Mouse (Mus musculus): ENCODE measurements around the gene Ccm2l. TPM values are rescaled to one million over a fixed set of nuclear protein-coding genes. Genes with fewer than 3 reads are reported as not detected.

Gene Ccm2l
- total RNA-seq, 1 experiment from 2014 or later = 5.4 TPM

GRCm38 (mm10) chr2:153117051-153117486, 51.3 kb downstream of the Ccm2l start:
- peak; percentile 75 to 83 for ATAC-seq (replicated peaks in 1 of 2; ENCODE audit: insufficient read depth in 1 of 2, low FRiP score in 2 of 2, low TSS enrichment in 1 of 2, low read depth in 1 of 2, poor library complexity in 2 of 2, severe bottlenecking in 2 of 2)

GRCm38 (mm10) chr2:153119488-153119887, 53.7 kb downstream of the Ccm2l start:
- ATAC-seq (replicated peaks in 1 of 2; ENCODE audit: insufficient read depth in 1 of 2, low FRiP score in 2 of 2, low TSS enrichment in 1 of 2, low read depth in 1 of 2, poor library complexity in 2 of 2, severe bottlenecking in 2 of 2) = no peak

GRCm38 (mm10) chr2:153120126-153120525, 54.4 kb downstream of the Ccm2l start:
- no peak for ATAC-seq (replicated peaks in 1 of 2; ENCODE audit: insufficient read depth in 1 of 2, low FRiP score in 2 of 2, low TSS enrichment in 1 of 2, low read depth in 1 of 2, poor library complexity in 2 of 2, severe bottlenecking in 2 of 2)

- no peak for ATAC-seq (replicated peaks in 1 of 2; ENCODE audit: insufficient read depth in 1 of 2, low FRiP score in 2 of 2, low TSS enrichment in 1 of 2, low read depth in 1 of 2, poor library complexity in 2 of 2, severe bottlenecking in 2 of 2)
Measured at GRCm38 (mm10) chr2:153121821-153122615, 56.3 kb downstream of the Ccm2l start.

- peak; percentile 31 to 43; a peak in 1 of 4 replicates for ATAC-seq (replicated peaks in 1 of 2; ENCODE audit: insufficient read depth in 1 of 2, low FRiP score in 2 of 2, low TSS enrichment in 1 of 2, low read depth in 1 of 2, poor library complexity in 2 of 2, severe bottlenecking in 2 of 2)
Measured at GRCm38 (mm10) chr2:153122701-153123100, 56.9 kb downstream of the Ccm2l start.

- ATAC-seq (replicated peaks in 1 of 2; ENCODE audit: insufficient read depth in 1 of 2, low FRiP score in 2 of 2, low TSS enrichment in 1 of 2, low read depth in 1 of 2, poor library complexity in 2 of 2, severe bottlenecking in 2 of 2) = peak; percentile 9 to 83; a peak in 2 of 4 replicates
Measured at GRCm38 (mm10) chr2:153125875-153126274, 60.1 kb downstream of the Ccm2l start.

GRCm38 (mm10) chr2:153131019-153131418, 65.3 kb downstream of the Ccm2l start:
- peak; percentile 20 to 33; a peak in 2 of 4 replicates for ATAC-seq (replicated peaks in 1 of 2; ENCODE audit: insufficient read depth in 1 of 2, low FRiP score in 2 of 2, low TSS enrichment in 1 of 2, low read depth in 1 of 2, poor library complexity in 2 of 2, severe bottlenecking in 2 of 2)

Other genes starting within 250 kb of the Ccm2l start
- 11.2 and 11.6 TPM in 2 replicates for gene Bcl2l1, start 234.2 kb upstream of the Ccm2l start, total RNA-seq (2017)
- gene Tpx2, start 218.0 kb upstream of the Ccm2l start, total RNA-seq (2017) = 68.1 and 113 TPM in 2 replicates
- gene Mylk2, start 154.6 kb upstream of the Ccm2l start, total RNA-seq (2017) = not detected in 2 replicates
- gene Foxs1, start 132.7 kb upstream of the Ccm2l start, total RNA-seq (2017) = not detected in 2 replicates
- not detected in 2 replicates for gene Dusp15, start 114.3 kb upstream of the Ccm2l start, total RNA-seq (2017)
- gene Ttll9, start 103.5 kb upstream of the Ccm2l start, total RNA-seq (2017) = not detected in 2 replicates
- gene Pdrg1, start 50.5 kb upstream of the Ccm2l start, total RNA-seq (2017) = 115 and 527 TPM in 2 replicates
- gene Xkr7, start 34.1 kb upstream of the Ccm2l start, total RNA-seq (2017) = 0.50 TPM in 1 of 2 replicates, not detected in the other
- 9.0 and 26.3 TPM in 2 replicates for gene Hck, start 42.5 kb downstream of the Ccm2l start, total RNA-seq (2017)
- 62.0 and 83.4 TPM in 2 replicates for gene Tm9sf4, start 95.3 kb downstream of the Ccm2l start, total RNA-seq (2017)
- 18.2 and 19.4 TPM in 2 replicates for gene Tspyl3, start 159.5 kb downstream of the Ccm2l start, total RNA-seq (2017)
- gene Plagl2, start 175.5 kb downstream of the Ccm2l start, total RNA-seq (2017) = 7.3 and 7.8 TPM in 2 replicates
- gene Pofut1, start 175.6 kb downstream of the Ccm2l start, total RNA-seq (2017) = 23.0 and 29.1 TPM in 2 replicates
- gene Kif3b, start 225.5 kb downstream of the Ccm2l start, total RNA-seq (2017) = 13.2 and 21.6 TPM in 2 replicates

All from hematopoietic stem cell, adult 5-6 weeks (primary cell).